Comparison of ENCODE assay signal across 8 mouse cellular contexts in genomic region chr7:28741709-28742438, GRCm38 (mm10). TPM values are rescaled to one million over a fixed set of nuclear protein-coding genes. Genes with fewer than 3 reads are reported as not detected.
DNase-seq lines count a peak whose midpoint lies in the region; ATAC-seq and TF ChIP-seq lines count a peak whose summit lies in the region.

Mrps12 (minus strand) TSS chr7:28741820.
Sars2 (plus strand) TSS chr7:28741992.

- peak; percentile 99 for DNase-seq in 416B (ENCODE audit: low read depth)
- DNase-seq in heart, adult 8-10 months (ENCODE audit: low spot score) = peak; percentile 99
- DNase-seq in kidney, adult 9 months = peak; percentile 99
- peak; percentile 99 for DNase-seq in limb, embryonic 14.5 days (ENCODE audit: low spot score)
- DNase-seq in midbrain, postnatal 0 days (ENCODE audit: low spot score) = peak; percentile 99
- DNase-seq in spleen, postnatal 14 days (ENCODE audit: low spot score in 2 of 2) = peak; percentile 87 to 90

- peak; percentile 83 for TF ChIP-seq CTCF in bone marrow, adult 2 months (IDR thresholded peaks at IDR 0.05; ENCODE audit: control insufficient read depth, insufficient read depth, low read length)
- TF ChIP-seq CTCF in midbrain, postnatal 0 days (IDR thresholded peaks at IDR 0.05) = peak; percentile 95

- no peaks in the 10 kb centered on the region; the same call in 1 of the 2 replicates for H3K4me1 ChIP-seq in bone marrow, adult 2 months (ENCODE audit: control insufficient read depth, insufficient read depth, low read length)
- H3K4me1 ChIP-seq in embryonic facial prominence, embryonic 15.5 days = peaks cover 14% of the 10 kb centered on the region
- peaks cover 7% of the 10 kb centered on the region; the same call in 1 of the 2 replicates for H3K4me1 ChIP-seq in limb, embryonic 14.5 days (ENCODE audit: control insufficient read depth, insufficient read depth, low read length)
- H3K4me1 ChIP-seq in midbrain, postnatal 0 days (ENCODE audit: insufficient read depth, low read length) = peaks cover 9% of the 10 kb centered on the region; the same call in 1 of the 2 replicates

- no peaks in the 10 kb centered on the region for H3K9me3 ChIP-seq in embryonic facial prominence, embryonic 15.5 days (replicated peaks)
- H3K9me3 ChIP-seq in limb, embryonic 14.5 days (ENCODE audit: control insufficient read depth, low read length) = no peaks in the 10 kb centered on the region
- no peaks in the 10 kb centered on the region for H3K9me3 ChIP-seq in midbrain, postnatal 0 days (ENCODE audit: low read length)

- peak within 1 kb of the TSS; percentile 80 for H3K4me2 ChIP-seq in embryonic facial prominence, embryonic 15.5 days (replicated peaks)
- H3K4me2 ChIP-seq in limb, embryonic 14.5 days (replicated peaks; ENCODE audit: low read depth, low read length, severe bottlenecking) = peak within 1 kb of the TSS; percentile 85
- peak within 1 kb of the TSS; percentile 91 for H3K4me2 ChIP-seq in midbrain, postnatal 0 days (ENCODE audit: low read depth, low read length, poor library complexity, severe bottlenecking)

- under 1% methylated on average over 39 of the region's 39 CpGs for WGBS in bone marrow, adult 2 months
- 0% methylated on average over 39 of the region's 39 CpGs for WGBS in embryonic facial prominence, embryonic 15.5 days
- under 1% methylated on average over 39 of the region's 39 CpGs for WGBS in limb, embryonic 14.5 days
- under 1% methylated on average over 39 of the region's 39 CpGs for WGBS in midbrain, postnatal 0 days

- no peaks in the 10 kb centered on the region for H3K27me3 ChIP-seq in embryonic facial prominence, embryonic 15.5 days
- H3K27me3 ChIP-seq in limb, embryonic 14.5 days (ENCODE audit: control insufficient read depth, insufficient read depth, low read length) = no peaks in the 10 kb centered on the region
- H3K27me3 ChIP-seq in midbrain, postnatal 0 days (ENCODE audit: insufficient read depth, low read length) = no peaks in the 10 kb centered on the region

- peaks cover 46% of the 10 kb centered on the region for H3K36me3 ChIP-seq in embryonic facial prominence, embryonic 15.5 days
- H3K36me3 ChIP-seq in limb, embryonic 14.5 days (ENCODE audit: control insufficient read depth, insufficient read depth, low read length) = peaks cover 38% of the 10 kb centered on the region
- H3K36me3 ChIP-seq in midbrain, postnatal 0 days (ENCODE audit: insufficient read depth, low read length) = peaks cover 18% of the 10 kb centered on the region; the same call in 1 of the 2 replicates

- H3K9ac ChIP-seq in embryonic facial prominence, embryonic 15.5 days = peak within 1 kb of the TSS; percentile 60
- H3K9ac ChIP-seq in limb, embryonic 14.5 days (ENCODE audit: low read depth, low read length, severe bottlenecking) = peak within 1 kb of the TSS; percentile 75
- peak within 1 kb of the TSS; percentile 76 for H3K9ac ChIP-seq in midbrain, postnatal 0 days (replicated peaks; ENCODE audit: low read length, poor library complexity, severe bottlenecking)

- peak; percentile 60; the same call in 1 of the 2 replicates for TF ChIP-seq POLR2A in bone marrow, adult 2 months (IDR thresholded peaks at IDR 0.05; ENCODE audit: borderline replicate concordance, control insufficient read depth, low read depth, low read length)
- peak; percentile 74; the same call in 1 of the 2 replicates for TF ChIP-seq POLR2A in limb, embryonic 14.5 days (IDR thresholded peaks at IDR 0.05; ENCODE audit: borderline replicate concordance, extremely low read depth, insufficient read depth, insufficient read length)

- peak within 1 kb of the TSS; percentile 97 for H3K4me3 ChIP-seq in bone marrow, adult 2 months (replicated peaks; ENCODE audit: control insufficient read depth, low read depth, low read length)
- peak within 1 kb of the TSS; percentile 77 for H3K4me3 ChIP-seq in embryonic facial prominence, embryonic 15.5 days (replicated peaks)
- H3K4me3 ChIP-seq in limb, embryonic 14.5 days (replicated peaks; ENCODE audit: low read length) = peak within 1 kb of the TSS; percentile 57
- H3K4me3 ChIP-seq in midbrain, postnatal 0 days (ENCODE audit: low read depth, low read length) = peak within 1 kb of the TSS; percentile 47

- H3K27ac ChIP-seq in bone marrow, adult 2 months (ENCODE audit: control insufficient read depth, insufficient read depth, low read depth, low read length, poor library complexity) = peak within 1 kb of the TSS; percentile 88
- H3K27ac ChIP-seq in embryonic facial prominence, embryonic 15.5 days (replicated peaks) = peak within 1 kb of the TSS; percentile 94
- peak within 1 kb of the TSS; percentile 73 for H3K27ac ChIP-seq in limb, embryonic 14.5 days (replicated peaks; ENCODE audit: low read depth, low read length)
- peak within 1 kb of the TSS; percentile 75 for H3K27ac ChIP-seq in midbrain, postnatal 0 days (ENCODE audit: low read depth, low read length)

- peak; percentile 98 for ATAC-seq in embryonic facial prominence, embryonic 15.5 days (ENCODE audit: insufficient number of reproducible peaks, low FRiP score, low TSS enrichment, low read depth)
- peak; percentile 99 for ATAC-seq in limb, embryonic 14.5 days (ENCODE audit: low FRiP score, low read depth)
- ATAC-seq in midbrain, postnatal 0 days (ENCODE audit: low FRiP score) = peak; percentile 98

RNA-seq across cellular contexts. Expression of gene Mrps12, which starts in this region (rescaled TPM):
- 46.5 and 85.1 TPM in 2 replicates for polyA plus RNA-seq in bone marrow, adult 2 months (2011; ENCODE audit: insufficient read depth, insufficient read length, low replicate concordance, missing spikeins)
- 122 and 124 TPM in 2 replicates for polyA plus RNA-seq in embryonic facial prominence, embryonic 15.5 days (2015; fragmentation: Nextera tagmentation; extraction: Ambion mirVana)
- total RNA-seq in heart, adult 8-10 months (2022) = 10 to 100 TPM; 64.0 to 72.6 (median 67.4) TPM
- 82.6 and 92.6 TPM in 2 replicates for polyA plus RNA-seq in limb, embryonic 14.5 days (2012; rRNA removed)
- polyA plus RNA-seq in limb, embryonic 14.5 days (2014; fragmentation: Nextera tagmentation; extraction: Ambion mirVana) = 134 and 135 TPM in 2 replicates
- 48.6 and 67.5 TPM in 2 replicates for total RNA-seq in midbrain, postnatal 0 days (2014; rRNA removed)
- polyA plus RNA-seq in midbrain, postnatal 0 days (2015; fragmentation: Nextera tagmentation; extraction: Ambion mirVana) = 97.3 and 106 TPM in 2 replicates

RNA-seq across cellular contexts. Expression of gene Sars2, which starts in this region (rescaled TPM):
- 7.3 and 11.9 TPM in 2 replicates for polyA plus RNA-seq in bone marrow, adult 2 months (2011; ENCODE audit: insufficient read depth, insufficient read length, low replicate concordance, missing spikeins)
- 21.9 and 25.3 TPM in 2 replicates for polyA plus RNA-seq in embryonic facial prominence, embryonic 15.5 days (2015; fragmentation: Nextera tagmentation; extraction: Ambion mirVana)
- total RNA-seq in heart, adult 8-10 months (2022) = 10 to 100 TPM; 13.1 to 15.0 (median 13.7) TPM
- 32.6 and 38.1 TPM in 2 replicates for polyA plus RNA-seq in limb, embryonic 14.5 days (2012; rRNA removed)
- polyA plus RNA-seq in limb, embryonic 14.5 days (2014; fragmentation: Nextera tagmentation; extraction: Ambion mirVana) = 22.0 and 22.3 TPM in 2 replicates
- 17.8 and 18.6 TPM in 2 replicates for total RNA-seq in midbrain, postnatal 0 days (2014; rRNA removed)
- polyA plus RNA-seq in midbrain, postnatal 0 days (2015; fragmentation: Nextera tagmentation; extraction: Ambion mirVana) = 16.2 and 19.3 TPM in 2 replicates

Comparison
In these comparisons a context has a peak if more than half of its experiments do, and no peak if none do; other contexts are left out.
1. Peak in every context shown above with its lines: DNase-seq, ATAC-seq, H3K4me3 ChIP-seq and H3K27ac ChIP-seq.
2. H3K4me3 ChIP-seq: peak in every context shown above with its lines; median percentile 97 in bone marrow, adult 2 months; 77 in embryonic facial prominence, embryonic 15.5 days; 57 in limb, embryonic 14.5 days; 47 in midbrain, postnatal 0 days.